Mouse (Mus musculus): Measurements from ENCODE around the gene Padi2. TPM values are rescaled to one million over a fixed set of nuclear protein-coding genes. Genes with fewer than 3 reads are reported as not detected.

Padi2 gene
- polyA plus RNA-seq, 1 experiment from 2014 or later, result 0.89 TPM

GRCm38 (mm10) chr4:140910661-140911310 lies 4.6 kb downstream of the Padi2 start:
- H3K9ac ChIP-seq (replicated peaks), result no peak overlapping the region
- WGBS, result 44% methylated on average over 17 of the region's 17 CpGs
- no peak overlapping the region for H3K4me3 ChIP-seq
- H3K4me1 ChIP-seq, result peaks cover 20% of the 10 kb centered on the region; the same call in 1 of the 2 replicates
- peaks cover 43% of the 10 kb centered on the region for H3K27me3 ChIP-seq
- no peak overlapping the region for H3K4me2 ChIP-seq (replicated peaks)
- ATAC-seq (ENCODE audit: low FRiP score, low read depth), result no peak
- no peaks in the 10 kb centered on the region for H3K36me3 ChIP-seq
- H3K9me3 ChIP-seq, result no peaks in the 10 kb centered on the region
- H3K27ac ChIP-seq (replicated peaks), result no peak overlapping the region

DNA sequence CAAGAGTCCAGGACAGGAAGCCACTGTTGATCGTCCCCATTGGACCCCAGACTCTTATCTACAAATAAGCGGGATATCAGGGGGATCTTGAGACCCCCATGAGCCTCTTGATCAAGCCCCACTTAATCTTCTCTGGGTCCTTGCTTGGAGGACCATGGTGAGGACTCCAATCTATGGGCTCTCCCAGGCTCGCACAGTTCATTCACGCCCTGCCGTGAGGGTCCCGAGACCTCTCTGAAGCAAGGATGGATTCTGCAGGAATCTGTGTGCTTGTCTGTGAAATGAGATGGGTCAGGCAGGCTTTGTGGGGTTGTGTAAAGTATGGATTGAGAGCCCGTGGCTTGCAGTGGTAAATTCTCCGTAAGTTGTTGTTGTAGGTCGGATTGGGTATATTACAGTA lies 5.3 kb downstream of the Padi2 start:
- no peak overlapping the region for H3K9ac ChIP-seq (replicated peaks)
- WGBS, result 88% methylated on average over 9 of the region's 9 CpGs
- ATAC-seq (ENCODE audit: low FRiP score, low read depth), result no peak
- no peaks in the 10 kb centered on the region for H3K9me3 ChIP-seq
- no peak overlapping the region for H3K4me2 ChIP-seq (replicated peaks)
- no peak overlapping the region for H3K4me3 ChIP-seq
- H3K27me3 ChIP-seq, result peaks cover 37% of the 10 kb centered on the region
- H3K27ac ChIP-seq (replicated peaks), result no peak overlapping the region
- H3K4me1 ChIP-seq, result peaks cover 15% of the 10 kb centered on the region; the same call in 1 of the 2 replicates
- no peaks in the 10 kb centered on the region for H3K36me3 ChIP-seq

- Histone ChIP-seq H3K27me3 (peaks cover 28% of the 10 kb centered on the region), H3K9me3 (no peaks in the 10 kb centered on the region), H3K27ac (replicated peaks) (no peak overlapping the region), H3K4me1 (peaks cover 12% of the 10 kb centered on the region; the same call in 1 of the 2 replicates), H3K36me3 (no peaks in the 10 kb centered on the region), H3K4me2 (replicated peaks) (no peak overlapping the region), H3K9ac (replicated peaks) (no peak overlapping the region), H3K4me3 (no peak overlapping the region)
- 83% methylated on average over 10 of the region's 10 CpGs for WGBS
- ATAC-seq (ENCODE audit: low FRiP score, low read depth), result no peak
Measured at GRCm38 (mm10) chr4:140912271-140912833, 6.2 kb downstream of the Padi2 start.

GRCm38 (mm10) chr4:140913565-140913964 lies 7.4 kb downstream of the Padi2 start:
- Histone ChIP-seq H3K4me3 (no peak overlapping the region), H3K4me1 (peaks cover 12% of the 10 kb centered on the region; the same call in 1 of the 2 replicates), H3K27ac (replicated peaks) (no peak overlapping the region), H3K4me2 (replicated peaks) (no peak overlapping the region), H3K27me3 (peaks cover 15% of the 10 kb centered on the region), H3K9ac (replicated peaks) (no peak overlapping the region), H3K36me3 (no peaks in the 10 kb centered on the region), H3K9me3 (no peaks in the 10 kb centered on the region)
- ATAC-seq (ENCODE audit: low FRiP score, low read depth), result no peak
- 91% methylated on average over 9 of the region's 9 CpGs for WGBS

GRCm38 (mm10) chr4:140914731-140915131 lies 8.6 kb downstream of the Padi2 start:
- H3K27me3 ChIP-seq, result 0 out of 2 replicates have a peak, but pooled peaks cover 5% of the 10 kb centered on the region
- no peak overlapping the region for H3K4me2 ChIP-seq (replicated peaks)
- no peak overlapping the region for H3K4me3 ChIP-seq
- 45% methylated on average over 6 of the region's 6 CpGs for WGBS
- H3K36me3 ChIP-seq, result no peaks in the 10 kb centered on the region
- no peak for ATAC-seq (ENCODE audit: low FRiP score, low read depth)
- no peaks in the 10 kb centered on the region for H3K9me3 ChIP-seq
- H3K27ac ChIP-seq (replicated peaks), result no peak overlapping the region
- no peak overlapping the region for H3K9ac ChIP-seq (replicated peaks)
- H3K4me1 ChIP-seq, result peaks cover 12% of the 10 kb centered on the region; the same call in 1 of the 2 replicates

DNA sequence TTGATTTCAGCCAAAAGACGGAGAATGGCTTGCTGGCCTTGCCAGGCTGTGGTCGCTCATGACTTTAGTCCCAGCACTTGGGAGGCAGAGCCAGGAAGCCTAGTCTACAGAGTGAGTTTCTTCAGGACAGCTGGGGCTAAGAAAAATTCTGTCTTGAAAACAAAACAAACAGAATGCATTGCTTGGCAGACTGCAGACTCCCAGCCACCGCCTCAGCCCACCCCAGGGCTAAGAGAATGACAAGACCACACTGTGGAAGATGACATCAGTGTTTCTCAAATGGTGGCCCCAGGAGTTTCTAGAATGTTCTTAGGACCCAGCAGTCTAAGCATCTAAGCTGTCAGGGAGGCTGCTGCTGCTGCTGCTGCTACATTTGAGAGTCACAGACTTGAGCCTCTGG lies 9.1 kb downstream of the Padi2 start:
- no peak overlapping the region for H3K27ac ChIP-seq (replicated peaks)
- H3K4me2 ChIP-seq (replicated peaks), result no peak overlapping the region
- H3K4me1 ChIP-seq, result peaks cover 12% of the 10 kb centered on the region; the same call in 1 of the 2 replicates
- H3K9ac ChIP-seq (replicated peaks), result no peak overlapping the region
- H3K36me3 ChIP-seq, result no peaks in the 10 kb centered on the region
- ATAC-seq (ENCODE audit: low FRiP score, low read depth), result no peak
- 0 out of 2 replicates have a peak, but pooled peaks cover 2% of the 10 kb centered on the region for H3K27me3 ChIP-seq
- no peaks in the 10 kb centered on the region for H3K9me3 ChIP-seq
- whole genome bisulfite sequencing, result 82% methylated on average over 3 of the region's 3 CpGs
- no peak overlapping the region for H3K4me3 ChIP-seq

DNA sequence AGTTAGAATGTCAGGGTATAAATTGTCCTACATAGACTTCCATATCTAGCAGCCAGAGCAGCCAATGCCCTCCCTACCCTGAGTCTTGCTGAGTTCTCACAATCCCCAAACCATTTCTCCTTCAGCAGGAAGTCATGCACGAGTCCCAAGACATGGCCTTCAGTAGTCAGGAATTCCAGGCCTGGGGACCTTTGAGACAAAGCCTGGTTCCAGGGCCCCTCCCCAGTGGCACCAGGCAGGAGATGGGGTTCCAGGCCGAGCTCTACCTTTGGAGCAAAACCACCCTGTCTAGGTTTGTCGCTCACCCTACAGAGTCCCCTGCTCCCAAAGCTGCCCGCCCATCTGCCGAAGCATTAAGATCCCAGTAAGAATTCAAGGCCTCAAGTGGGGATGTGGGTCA lies 10.2 kb downstream of the Padi2 start:
- H3K27ac ChIP-seq (replicated peaks), result no peak overlapping the region
- peaks cover 2% of the 10 kb centered on the region; the same call in 1 of the 2 replicates for H3K27me3 ChIP-seq
- H3K4me3 ChIP-seq, result no peak overlapping the region
- H3K4me2 ChIP-seq (replicated peaks), result no peak overlapping the region
- H3K9ac ChIP-seq (replicated peaks), result no peak overlapping the region
- H3K4me1 ChIP-seq, result peaks cover 7% of the 10 kb centered on the region; the same call in 1 of the 2 replicates
- H3K36me3 ChIP-seq, result no peaks in the 10 kb centered on the region
- 88% methylated on average over 5 of the region's 5 CpGs for WGBS
- no peak for ATAC-seq (ENCODE audit: low FRiP score, low read depth)
- no peaks in the 10 kb centered on the region for H3K9me3 ChIP-seq

DNA sequence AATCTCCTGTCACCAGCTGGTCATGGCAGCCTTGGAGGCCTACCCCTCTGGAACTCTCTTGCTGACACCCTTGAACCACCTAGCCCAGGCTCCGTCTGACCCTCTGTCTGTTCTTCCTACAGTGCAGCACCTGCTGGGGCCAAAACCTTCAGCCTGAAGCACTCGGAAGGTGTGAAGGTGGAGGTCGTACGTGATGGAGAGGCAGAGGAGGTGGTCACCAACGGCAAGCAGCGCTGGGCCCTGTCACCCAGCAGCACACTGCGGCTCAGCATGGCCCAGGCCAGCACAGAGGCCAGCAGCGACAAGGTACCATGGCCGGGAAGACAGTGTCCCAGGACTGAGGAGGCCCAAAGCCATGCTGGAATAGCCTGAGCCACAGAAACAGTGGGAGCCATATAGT lies 11.3 kb downstream of the Padi2 start:
- Histone ChIP-seq H3K4me1 (peaks cover 7% of the 10 kb centered on the region; the same call in 1 of the 2 replicates), H3K4me3 (no peak overlapping the region), H3K9ac (replicated peaks) (no peak overlapping the region), H3K4me2 (replicated peaks) (no peak overlapping the region), H3K27me3 (no peaks in the 10 kb centered on the region; the same call in 1 of the 2 replicates), H3K27ac (replicated peaks) (no peak overlapping the region), H3K36me3 (no peaks in the 10 kb centered on the region), H3K9me3 (no peaks in the 10 kb centered on the region)
- 88% methylated on average over 9 of the region's 9 CpGs for WGBS
- no peak for ATAC-seq (ENCODE audit: low FRiP score, low read depth)

GRCm38 (mm10) chr4:140919974-140920836 lies 14.1 kb downstream of the Padi2 start:
- Histone ChIP-seq H3K4me3 (no peak overlapping the region), H3K4me2 (replicated peaks) (no peak overlapping the region), H3K4me1 (no peaks in the 10 kb centered on the region), H3K9me3 (no peaks in the 10 kb centered on the region), H3K36me3 (no peaks in the 10 kb centered on the region), H3K27me3 (no peaks in the 10 kb centered on the region; the same call in 1 of the 2 replicates), H3K9ac (replicated peaks) (no peak overlapping the region), H3K27ac (replicated peaks) (no peak overlapping the region)
- WGBS, result 74% methylated on average over 11 of the region's 11 CpGs
- no peak for ATAC-seq (ENCODE audit: low FRiP score, low read depth)

DNA sequence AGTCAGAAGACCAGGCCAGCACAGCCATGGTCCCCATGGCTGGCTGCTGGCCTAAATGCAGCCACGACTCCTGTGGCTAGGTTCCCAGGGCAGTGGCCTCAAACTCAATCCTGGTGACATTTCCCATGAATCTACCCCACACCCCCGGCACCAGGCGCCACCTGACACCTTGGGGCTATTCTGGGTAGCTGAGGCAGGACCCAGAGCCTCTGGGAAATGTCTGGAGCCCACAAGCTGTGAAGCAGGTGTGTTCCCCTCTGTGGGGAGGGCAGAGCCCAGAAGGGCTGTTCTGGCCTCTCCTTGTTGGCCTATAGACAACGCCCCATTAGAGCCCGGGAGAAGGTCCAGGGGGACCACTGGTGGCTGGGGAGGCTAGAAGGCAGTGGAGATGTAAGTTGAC lies 16.4 kb downstream of the Padi2 start:
- Histone ChIP-seq H3K27ac (replicated peaks) (no peak overlapping the region), H3K9me3 (no peaks in the 10 kb centered on the region), H3K4me2 (replicated peaks) (no peak overlapping the region), H3K4me1 (no peaks in the 10 kb centered on the region), H3K36me3 (no peaks in the 10 kb centered on the region), H3K4me3 (no peak overlapping the region), H3K9ac (replicated peaks) (no peak overlapping the region), H3K27me3 (no peaks in the 10 kb centered on the region; the same call in 1 of the 2 replicates)
- no peak for ATAC-seq (ENCODE audit: low FRiP score, low read depth)
- 90% methylated on average over 5 of the region's 5 CpGs for WGBS

GRCm38 (mm10) chr4:140925648-140926047 lies 19.5 kb downstream of the Padi2 start:
- no peak overlapping the region for H3K4me2 ChIP-seq (replicated peaks)
- no peak overlapping the region for H3K27ac ChIP-seq (replicated peaks)
- H3K4me3 ChIP-seq, result no peak overlapping the region
- no peaks in the 10 kb centered on the region for H3K9me3 ChIP-seq
- no peaks in the 10 kb centered on the region for H3K4me1 ChIP-seq
- H3K9ac ChIP-seq (replicated peaks), result no peak overlapping the region
- H3K36me3 ChIP-seq, result no peaks in the 10 kb centered on the region
- 81% methylated on average over 8 of the region's 8 CpGs for WGBS
- ATAC-seq (ENCODE audit: low FRiP score, low read depth), result no peak
- H3K27me3 ChIP-seq, result no peaks in the 10 kb centered on the region; the same call in 1 of the 2 replicates

DNA sequence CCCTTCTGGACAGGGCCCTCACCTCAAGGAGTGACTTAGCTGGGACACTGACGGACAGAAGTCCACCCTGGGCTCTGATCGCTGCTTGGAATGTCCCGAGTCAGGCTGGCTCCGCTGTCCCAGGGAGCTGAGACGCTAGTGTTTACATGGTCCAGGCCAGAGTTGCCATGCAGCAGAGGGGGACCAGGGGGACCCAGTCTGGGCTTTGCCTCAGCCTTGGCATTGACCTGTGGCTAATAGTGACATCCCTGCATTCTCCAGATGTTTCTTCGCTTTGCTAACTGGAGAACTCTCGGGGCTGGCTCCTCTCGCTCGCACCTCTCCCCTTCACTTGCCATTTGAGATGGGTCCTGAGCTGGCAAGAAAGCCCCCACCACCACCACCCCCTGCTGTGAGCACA lies 22.2 kb downstream of the Padi2 start:
- no peak for ATAC-seq (ENCODE audit: low FRiP score, low read depth)
- 91% methylated on average over 9 of the region's 9 CpGs for WGBS
- Histone ChIP-seq H3K4me2 (replicated peaks) (no peak overlapping the region), H3K4me3 (no peak overlapping the region), H3K9ac (replicated peaks) (no peak overlapping the region), H3K36me3 (no peaks in the 10 kb centered on the region), H3K4me1 (peaks cover 9% of the 10 kb centered on the region; the same call in 1 of the 2 replicates), H3K27ac (replicated peaks) (no peak overlapping the region), H3K9me3 (no peaks in the 10 kb centered on the region), H3K27me3 (no peaks in the 10 kb centered on the region; the same call in 1 of the 2 replicates)
